Mouse (Mus musculus): Measurements from ENCODE around the gene Tinagl1. TPM values are rescaled to one million over a fixed set of nuclear protein-coding genes. Genes with fewer than 3 reads are reported as not detected.

Tinagl1 gene
- total RNA-seq, 1 experiment from 2014 or later: not detected

Other genes starting within 250 kb of the Tinagl1 start
- not detected in 3 replicates for gene Spocd1, start 245.9 kb downstream of the Tinagl1 start, total RNA-seq (2017)
- gene Adgrb2, start 190.3 kb downstream of the Tinagl1 start, total RNA-seq (2017): 2.0 to 2.3 TPM in 2 of 3 replicates, not detected in the other
- gene Col16a1, start 127.3 kb downstream of the Tinagl1 start, total RNA-seq (2017): 0.19 TPM in 1 of 3 replicates, not detected in the others
- gene Pef1, start 72.6 kb downstream of the Tinagl1 start, total RNA-seq (2017): 9.7 to 15.8 TPM (median 10.2 TPM) in 3 replicates
- gene Hcrtr1, start 35.8 kb downstream of the Tinagl1 start, total RNA-seq (2017): not detected in 3 replicates
- not detected in 3 replicates for gene Gm853, start 47.3 kb upstream of the Tinagl1 start, total RNA-seq (2017)
- not detected in 3 replicates for gene Serinc2, start 104.1 kb upstream of the Tinagl1 start, total RNA-seq (2017)
- 1.0 TPM in 1 of 3 replicates, not detected in the others for gene Fabp3, start 133.5 kb upstream of the Tinagl1 start, total RNA-seq (2017)
- gene Gm10570, start 133.6 kb upstream of the Tinagl1 start, total RNA-seq (2017): not detected in 3 replicates
- 43.9 to 83.9 TPM (median 83.8 TPM) in 3 replicates for gene Zcchc17, start 184.8 kb upstream of the Tinagl1 start, total RNA-seq (2017)
- 42.5 to 56.5 TPM (median 51.3 TPM) in 3 replicates for gene Snrnp40, start 185.0 kb upstream of the Tinagl1 start, total RNA-seq (2017)

Measured in monocyte, adult 5-6 weeks (primary cell).